Mouse (Mus musculus) urinary bladder, postnatal 10 days (tissue): ENCODE results near the gene Tmem177.

Experiments
- DNase-seq: peaks from one replicate; pipeline ENCODE4 v3.0.0; 2022; ENCODE audit warnings: low spot score

Gene Tmem177

GRCm38 (mm10) chr1:119889347-119889746, 23.7 kb downstream of the Tmem177 start:
- DNase-seq, result no peak

- no peak for DNase-seq
Measured at GRCm38 (mm10) chr1:119886320-119886719, 26.7 kb downstream of the Tmem177 start.

GRCm38 (mm10) chr1:119884272-119884671, 28.7 kb downstream of the Tmem177 start:
- DNase-seq, result no peak

GRCm38 (mm10) chr1:119878909-119879308, 34.1 kb downstream of the Tmem177 start:
- no peak for DNase-seq

- DNase-seq, result no peak
Measured at GRCm38 (mm10) chr1:119877469-119877868, 35.5 kb downstream of the Tmem177 start.

- DNase-seq, result no peak
Measured at GRCm38 (mm10) chr1:119868395-119869161, 44.4 kb downstream of the Tmem177 start.

GRCm38 (mm10) chr1:119867300-119867699, 45.7 kb downstream of the Tmem177 start:
- DNase-seq, result no peak

GRCm38 (mm10) chr1:119865311-119865710, 47.7 kb downstream of the Tmem177 start:
- no peak for DNase-seq

- DNase-seq, result no peak
Measured at GRCm38 (mm10) chr1:119863507-119864296, 49.3 kb downstream of the Tmem177 start.

- no peak for DNase-seq
Measured at GRCm38 (mm10) chr1:119859566-119859965, 53.4 kb downstream of the Tmem177 start.
